Mouse (Mus musculus): ENCODE data around the gene Slc6a16. TPM values are rescaled to one million over a fixed set of nuclear protein-coding genes. Genes with fewer than 3 reads are reported as not detected.

Slc6a16 gene
- total RNA-seq (2021): 1 to 10 TPM; 1.6 to 2.2 TPM

DNA sequence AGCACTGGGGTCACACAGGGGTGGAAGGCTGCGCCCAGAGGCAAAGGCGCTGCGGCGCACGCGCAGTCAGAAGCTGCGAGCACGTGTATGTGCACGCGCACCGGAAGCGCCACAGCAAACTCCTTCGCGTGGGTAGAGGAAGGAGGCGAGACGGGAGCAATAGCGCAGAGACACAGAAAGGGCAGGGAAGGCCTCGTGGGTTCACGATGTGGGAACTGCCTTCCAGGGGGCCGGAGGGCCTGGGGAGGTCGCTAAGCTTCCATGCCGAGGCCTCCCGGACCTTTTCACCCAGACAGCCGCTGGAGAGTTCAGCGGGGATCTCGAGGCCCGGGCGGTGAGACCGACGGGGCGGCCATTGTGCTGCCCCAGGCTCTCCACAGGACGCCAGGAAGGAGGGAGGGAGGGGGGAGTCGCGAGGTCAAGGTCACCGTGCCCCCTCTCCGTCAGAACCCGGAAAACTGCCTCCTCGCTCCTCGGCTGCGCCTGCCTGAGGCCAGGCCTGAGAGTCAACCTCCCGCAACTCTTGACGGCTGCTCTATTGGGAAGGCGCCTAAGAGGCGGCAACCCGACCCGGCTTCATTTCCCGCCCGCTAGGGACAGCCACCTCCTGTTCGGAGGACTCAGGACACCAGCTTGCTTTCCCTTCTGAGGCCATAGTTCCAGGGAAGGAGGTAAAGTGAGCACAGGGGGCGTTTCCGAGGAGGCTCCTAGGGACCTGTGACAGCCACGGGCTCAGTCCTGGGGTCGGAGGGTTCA, at the start of gene Slc6a16:
TSS of gene Slc6a16 (plus strand) at position 453 of the 756 bp plus-strand sequence.
- peak in 1 of 2 experiments; percentile 35 for DNase-seq (ENCODE audit: extremely low spot score in 1 of 2, low spot score in 1 of 2)

DNA sequence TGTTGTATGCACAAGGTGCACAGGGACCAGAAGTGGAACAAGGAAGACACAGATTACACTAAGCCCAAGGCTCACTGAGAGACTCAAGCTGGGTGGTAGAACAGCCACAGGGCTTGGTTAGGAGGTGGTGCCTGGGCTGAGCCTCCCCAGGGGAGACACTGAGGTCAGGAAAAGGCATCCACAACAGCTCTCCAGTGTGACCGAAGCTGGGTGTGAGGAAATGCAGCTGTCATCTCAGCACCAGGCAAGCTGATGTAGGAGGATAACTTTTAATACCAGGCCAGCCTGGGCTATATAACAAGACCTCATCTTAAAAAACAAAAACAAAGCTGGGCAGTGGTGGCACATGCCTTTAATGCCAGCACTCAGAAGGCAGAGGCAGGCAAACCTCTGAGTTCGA, 49.7 kb upstream of the Slc6a16 start:
- DNase-seq (ENCODE audit: extremely low spot score in 1 of 2, low spot score in 1 of 2): no peak

DNA sequence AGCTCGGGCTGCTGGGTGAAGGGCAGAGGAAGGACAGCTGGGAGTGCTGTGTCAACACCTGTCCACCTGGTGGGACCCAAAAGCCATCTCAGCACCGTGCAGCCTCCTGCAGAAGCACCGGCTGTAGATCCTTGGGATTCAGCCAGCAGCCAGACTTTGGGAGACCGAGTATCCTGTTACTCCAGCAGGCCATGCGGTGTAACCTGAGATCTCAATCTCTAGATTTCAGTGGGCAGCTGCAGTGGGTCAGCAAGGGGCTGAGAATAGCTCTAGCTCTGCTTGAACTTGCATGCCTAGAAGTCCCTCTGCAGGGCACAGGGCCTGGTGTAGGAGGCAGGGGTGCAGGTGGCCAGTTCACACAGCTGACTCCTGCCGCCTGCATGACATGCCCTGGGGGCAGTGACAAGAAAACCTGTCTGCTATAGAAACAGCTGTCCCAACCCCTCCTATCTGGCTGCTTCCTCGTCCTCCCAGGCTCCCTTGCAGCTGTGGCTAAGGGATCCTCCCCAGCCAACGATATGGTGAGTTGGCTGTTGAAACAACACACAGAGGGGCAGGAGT, 49.0 kb upstream of the Slc6a16 start:
- DNase-seq (ENCODE audit: extremely low spot score in 1 of 2, low spot score in 1 of 2): no peak

DNA sequence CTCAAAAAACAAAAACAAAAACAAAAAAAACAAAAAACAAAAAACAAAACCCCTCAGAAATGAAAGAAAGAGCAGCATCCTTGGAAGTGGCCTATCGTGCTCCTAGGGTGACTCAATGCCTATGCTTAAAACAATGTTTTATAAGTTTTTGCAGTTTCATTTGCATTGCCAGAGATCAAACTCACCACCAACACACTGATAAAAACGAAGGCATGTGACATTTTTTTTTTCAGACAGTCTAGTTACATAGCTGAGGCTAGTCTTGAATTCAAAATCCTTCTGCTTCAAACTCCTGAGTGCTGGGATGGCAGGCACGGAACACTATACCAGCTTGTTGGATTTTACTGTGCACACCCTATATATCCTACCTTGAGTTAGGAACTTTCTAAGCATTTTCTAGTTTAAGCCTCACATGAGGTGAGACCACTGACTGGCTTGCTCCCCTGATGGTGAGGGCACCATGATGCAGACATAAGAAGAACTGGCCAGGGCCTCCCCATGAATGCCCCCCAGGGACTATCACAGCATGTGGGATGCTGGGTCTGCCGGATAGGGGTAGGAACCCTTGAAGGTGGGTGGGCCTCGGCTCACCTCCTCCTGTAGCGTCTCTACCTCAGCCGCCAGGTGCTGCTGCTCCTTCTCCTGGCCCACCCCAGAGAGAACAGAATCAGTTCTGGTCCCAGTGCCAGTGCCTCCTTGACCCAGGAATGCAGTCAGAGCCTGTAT, 48.1 kb upstream of the Slc6a16 start:
- DNase-seq (ENCODE audit: extremely low spot score in 1 of 2, low spot score in 1 of 2): no peak

DNA sequence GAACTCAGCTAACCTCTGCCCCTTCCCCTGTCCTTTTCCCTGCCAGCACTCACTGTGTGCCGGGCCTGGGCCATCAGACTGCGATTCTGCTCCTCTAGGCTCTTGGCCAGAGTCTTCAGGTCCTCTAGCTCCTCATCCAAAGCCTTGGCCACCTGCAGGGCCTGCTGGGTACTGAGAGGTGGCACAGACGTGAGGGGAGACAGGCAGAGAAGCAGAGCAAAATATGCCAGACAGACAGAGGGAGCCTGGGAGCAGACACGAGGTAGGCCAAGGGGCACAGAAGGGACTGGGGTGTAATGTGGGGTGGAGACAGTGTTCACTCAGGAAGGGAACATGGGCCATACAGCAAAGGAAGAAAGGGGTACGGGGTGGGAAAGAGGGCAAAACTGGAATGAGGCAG, 47.5 kb upstream of the Slc6a16 start:
- no peak for DNase-seq (ENCODE audit: extremely low spot score in 1 of 2, low spot score in 1 of 2)

DNA sequence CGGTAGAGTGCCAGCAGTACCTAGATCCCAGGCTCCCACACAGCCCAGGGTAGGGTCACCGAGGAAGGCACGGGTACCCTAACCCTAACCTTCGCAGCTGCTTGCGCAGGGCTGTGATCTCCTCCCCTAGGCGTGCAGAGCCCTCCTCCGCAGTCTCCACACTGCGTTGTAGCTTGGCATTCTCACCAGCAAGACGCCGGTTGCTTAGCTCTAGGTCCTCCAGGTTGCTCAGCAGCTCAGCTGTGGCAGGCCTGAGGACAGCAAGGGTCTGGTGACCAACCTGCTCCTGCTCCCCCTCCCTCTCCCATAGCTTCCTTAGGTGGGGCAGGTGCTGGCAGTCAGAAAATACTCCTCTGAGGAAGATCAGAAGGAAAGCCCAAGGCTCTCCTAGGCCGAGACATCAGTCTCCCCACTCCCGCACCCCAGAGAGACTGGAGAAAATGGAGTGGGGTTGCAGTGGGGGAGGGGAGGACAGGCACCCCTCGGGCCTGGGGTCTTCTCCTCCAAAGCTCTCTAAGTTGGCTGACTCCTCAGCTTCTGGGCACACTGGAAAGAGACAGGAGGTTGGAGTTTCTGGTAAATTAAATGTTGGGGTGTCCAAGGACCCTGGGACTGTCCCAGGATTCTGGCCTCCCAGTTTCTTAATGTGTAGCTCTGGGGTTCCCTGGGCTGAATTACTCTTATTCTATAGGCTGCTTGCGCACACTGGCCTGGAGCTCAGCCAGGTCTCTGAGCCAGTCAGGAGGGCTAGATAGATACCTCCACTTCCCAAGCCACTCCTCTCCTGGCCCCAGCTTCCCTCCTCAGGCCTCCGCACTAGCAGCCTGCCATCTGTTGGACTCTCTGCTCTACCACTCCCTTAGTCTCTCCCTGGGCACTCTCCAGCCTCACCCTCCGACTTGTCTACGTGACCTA, 46.8 kb upstream of the Slc6a16 start:
- no peak for DNase-seq (ENCODE audit: extremely low spot score in 1 of 2, low spot score in 1 of 2)

DNA sequence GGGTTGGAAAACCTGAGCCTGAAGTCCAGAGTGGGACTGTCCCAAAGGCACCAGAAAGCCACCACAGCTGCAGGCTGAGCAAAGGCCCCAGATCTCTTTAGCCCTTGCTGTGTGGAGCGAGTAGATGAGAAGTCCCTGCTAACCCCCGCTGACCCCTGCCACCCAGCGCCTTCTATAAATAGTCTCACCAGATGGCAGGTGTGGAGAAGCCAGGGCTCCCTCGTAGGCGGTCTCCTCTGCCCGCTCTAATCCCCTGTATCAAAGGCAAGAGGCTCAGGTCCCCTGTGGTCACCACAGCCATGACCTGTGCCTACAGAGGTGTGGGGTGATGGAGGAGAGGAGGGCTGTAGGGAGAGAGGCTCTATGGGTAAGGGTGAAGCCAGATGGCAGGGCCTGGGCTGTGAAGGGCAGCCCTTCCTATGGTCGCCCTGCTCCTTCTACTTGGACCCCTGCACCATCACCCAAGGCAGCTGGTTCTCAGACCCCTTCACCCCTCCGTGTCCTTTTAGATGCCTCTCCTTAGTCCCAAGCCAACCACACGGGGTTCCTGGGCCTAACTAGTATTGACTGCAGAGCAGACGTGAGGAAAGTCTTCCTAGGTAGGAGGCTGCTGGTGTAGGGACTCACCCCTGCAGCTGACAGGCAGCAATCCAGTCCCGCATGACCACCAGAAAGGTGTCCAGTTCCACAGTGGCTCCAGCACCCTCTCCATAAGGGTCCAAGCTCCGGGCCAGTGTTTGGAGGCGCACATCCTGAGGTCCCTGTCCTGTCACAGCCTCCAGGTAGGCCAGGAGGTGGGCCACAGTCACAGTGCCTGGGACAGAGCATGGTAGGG, 45.3 kb upstream of the Slc6a16 start:
- no peak for DNase-seq (ENCODE audit: extremely low spot score in 1 of 2, low spot score in 1 of 2)

DNA sequence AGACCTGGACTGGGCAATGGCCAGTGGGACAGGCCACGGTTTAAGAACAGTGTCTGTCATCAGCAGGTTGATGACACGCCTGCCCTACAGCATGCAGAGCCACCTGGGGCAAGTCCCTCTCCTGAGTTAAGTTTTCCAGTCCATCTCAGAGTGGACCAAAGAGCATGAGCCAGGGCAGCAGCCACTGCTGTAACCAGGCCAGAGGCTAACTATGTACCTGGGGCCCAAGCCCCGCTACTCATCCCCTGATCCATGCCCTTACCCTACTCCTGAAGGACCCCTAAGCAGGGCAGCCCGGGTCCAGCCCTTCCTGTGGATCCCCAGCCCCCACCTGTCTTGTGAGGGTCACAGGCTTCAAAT, 44.7 kb upstream of the Slc6a16 start:
- no peak for DNase-seq (ENCODE audit: extremely low spot score in 1 of 2, low spot score in 1 of 2)

DNA sequence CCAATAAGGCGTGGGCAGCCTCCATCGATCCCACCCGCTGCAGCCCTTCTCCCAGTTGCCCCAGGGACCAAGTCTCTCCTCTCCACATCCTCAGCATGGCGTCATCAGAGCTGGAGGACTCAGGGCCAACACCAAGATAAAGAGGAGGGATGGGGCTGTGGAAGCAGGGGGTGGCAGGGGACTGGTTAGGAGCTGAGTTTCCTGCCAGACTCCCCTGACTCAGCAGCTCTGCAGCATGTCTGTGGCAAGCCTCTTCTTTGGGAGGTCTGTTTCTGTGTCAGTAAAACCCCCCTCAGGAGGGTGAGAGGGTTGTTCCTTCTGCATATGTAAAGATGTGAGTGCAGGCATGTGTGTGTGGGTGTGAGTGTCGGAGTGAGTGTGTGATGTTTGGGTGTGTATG, 43.9 kb upstream of the Slc6a16 start:
- no peak for DNase-seq (ENCODE audit: extremely low spot score in 1 of 2, low spot score in 1 of 2)

DNA sequence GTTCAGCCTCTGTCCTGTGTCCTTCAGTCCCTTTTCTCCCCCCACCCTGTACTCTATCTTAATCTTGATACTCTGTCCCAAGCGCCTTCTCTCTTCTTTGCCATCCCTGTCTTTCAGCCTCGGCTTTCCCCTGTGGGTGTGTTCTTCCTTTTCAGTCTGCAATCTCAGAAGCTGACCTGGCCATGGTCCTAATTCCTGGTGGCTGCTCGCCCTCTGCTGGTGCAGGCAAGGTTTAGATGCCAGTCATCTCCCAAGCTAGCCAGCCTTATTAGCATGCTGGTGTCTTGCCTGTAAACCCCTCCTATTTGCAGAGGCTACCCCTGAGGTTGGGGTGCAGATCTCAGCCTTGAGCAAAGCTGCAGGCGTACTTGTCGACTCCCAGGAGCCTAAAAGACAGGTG, 42.5 kb upstream of the Slc6a16 start:
- DNase-seq (ENCODE audit: extremely low spot score in 1 of 2, low spot score in 1 of 2): peak; percentile 41 to 52

DNA sequence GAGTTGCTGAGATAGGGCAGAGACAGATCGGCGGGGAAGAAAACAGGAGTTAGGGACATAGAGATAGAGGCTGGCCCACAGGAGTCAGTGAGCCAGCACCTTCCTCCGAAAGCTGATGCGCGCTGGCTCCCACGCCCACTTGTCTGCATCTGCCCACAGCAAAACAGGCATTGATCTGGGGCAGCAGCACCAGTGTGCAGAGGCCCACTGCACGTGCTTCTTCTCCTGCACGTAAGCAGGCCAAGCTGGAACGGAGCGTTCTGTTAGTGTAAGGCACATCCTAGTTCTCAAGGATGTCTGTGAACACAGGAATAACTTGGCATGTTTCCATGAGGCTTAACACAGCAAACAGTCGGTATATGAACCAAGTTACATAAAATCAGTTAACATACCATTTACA, 41.9 kb upstream of the Slc6a16 start:
- no peak for DNase-seq (ENCODE audit: extremely low spot score in 1 of 2, low spot score in 1 of 2)

DNA sequence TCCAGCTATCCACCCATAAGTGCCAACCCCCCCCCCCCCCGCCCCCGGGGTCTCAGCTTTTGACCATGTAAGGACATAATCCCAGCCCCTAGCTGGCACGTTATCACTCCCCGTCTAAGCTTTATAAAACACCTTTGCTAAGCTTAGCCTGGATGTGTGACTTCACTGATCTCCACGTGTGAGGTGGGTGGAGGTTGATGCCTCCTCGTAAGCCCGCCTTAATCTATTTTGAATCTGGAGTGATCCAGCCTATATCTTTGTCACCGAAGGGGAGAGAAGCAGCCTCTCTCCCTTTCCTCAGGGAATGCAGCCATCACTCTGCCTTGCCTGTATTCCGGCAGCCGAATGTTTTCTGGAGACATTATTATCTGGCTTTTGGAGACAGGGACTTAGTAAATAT, 38.2 kb upstream of the Slc6a16 start:
- no peak for DNase-seq (ENCODE audit: extremely low spot score in 1 of 2, low spot score in 1 of 2)

DNA sequence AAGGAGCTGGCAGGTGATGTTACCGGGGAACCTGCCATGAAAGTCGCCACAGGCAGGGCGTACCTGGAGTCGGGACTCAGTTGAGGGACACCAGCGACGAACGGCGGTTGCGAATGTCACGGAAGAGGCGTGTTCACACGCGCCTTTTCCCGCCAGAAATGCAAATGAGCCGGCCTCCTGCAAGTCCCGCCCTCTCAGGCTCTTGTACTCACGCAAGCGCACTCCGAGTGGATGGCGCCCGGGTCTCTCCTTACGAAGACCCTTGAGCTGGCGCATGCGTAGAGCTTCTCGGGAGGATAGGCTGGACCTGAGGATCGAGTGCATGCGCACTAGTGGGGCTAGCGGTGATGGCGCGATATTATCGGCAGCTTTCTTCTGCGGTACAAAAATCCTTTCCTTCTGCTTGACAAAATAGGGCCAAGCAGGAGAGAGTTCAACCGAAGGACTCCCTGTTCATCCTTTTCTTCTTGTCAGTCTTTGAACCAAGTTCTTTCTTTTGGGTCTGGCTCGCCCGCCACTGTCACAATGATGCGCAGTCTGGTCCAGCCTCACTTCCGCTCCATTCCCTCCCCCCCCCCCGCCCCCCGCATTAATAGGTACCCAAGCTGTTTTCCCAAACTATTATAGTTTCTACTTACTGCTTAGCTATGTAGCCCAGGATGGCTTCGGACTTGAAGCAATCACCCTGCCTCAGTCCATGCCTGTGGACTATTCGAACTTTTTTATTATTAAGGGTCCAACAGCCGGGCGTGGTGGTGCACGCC, 36.3 kb upstream of the Slc6a16 start, which contains the start of gene Ccdc155:
TSS of gene Ccdc155 (minus strand) at position 513 of the 764 bp plus-strand sequence.
- peak; percentile 73 to 79 for DNase-seq (ENCODE audit: extremely low spot score in 1 of 2, low spot score in 1 of 2)

DNA sequence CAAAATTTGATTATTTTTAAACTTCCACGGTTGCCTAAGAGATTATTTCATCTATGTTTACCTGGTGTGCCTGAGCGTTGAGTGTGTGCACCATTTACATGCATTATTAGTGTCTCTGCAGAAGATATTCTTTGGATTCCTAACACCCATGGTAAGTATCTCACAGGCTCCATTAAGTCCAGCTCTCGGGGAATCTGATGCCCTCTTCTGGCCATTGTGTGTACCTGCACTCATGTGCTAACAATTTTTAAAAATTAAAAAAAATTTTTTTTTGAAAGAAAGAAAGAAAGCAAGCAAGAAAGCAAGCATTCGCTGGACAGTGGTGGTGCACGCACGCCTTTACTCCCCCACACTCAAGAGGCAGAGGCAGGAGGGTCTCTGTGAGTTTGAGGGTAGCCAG, 32.6 kb upstream of the Slc6a16 start:
- no peak for DNase-seq (ENCODE audit: extremely low spot score in 1 of 2, low spot score in 1 of 2)

DNA sequence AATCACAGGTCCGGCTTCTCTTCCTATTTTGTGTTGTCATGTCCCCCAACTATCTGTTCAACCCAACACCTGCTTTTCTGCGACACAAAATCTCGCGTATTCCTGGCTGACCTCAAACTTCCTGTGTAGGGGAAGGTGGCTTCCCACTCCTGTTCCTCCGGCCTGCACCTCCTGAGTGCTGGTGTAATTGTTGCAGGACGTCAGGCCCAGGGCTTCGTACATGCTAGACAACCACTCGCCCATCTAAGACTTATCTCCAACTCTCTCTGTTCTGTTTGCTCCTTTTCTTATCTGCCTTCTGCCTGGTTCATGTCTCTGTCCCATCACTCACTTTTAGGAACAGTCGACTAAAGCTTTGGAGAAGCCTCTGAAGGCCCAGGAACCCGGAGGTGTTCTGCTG, 29.8 kb upstream of the Slc6a16 start:
- DNase-seq (ENCODE audit: extremely low spot score in 1 of 2, low spot score in 1 of 2): no peak

DNA sequence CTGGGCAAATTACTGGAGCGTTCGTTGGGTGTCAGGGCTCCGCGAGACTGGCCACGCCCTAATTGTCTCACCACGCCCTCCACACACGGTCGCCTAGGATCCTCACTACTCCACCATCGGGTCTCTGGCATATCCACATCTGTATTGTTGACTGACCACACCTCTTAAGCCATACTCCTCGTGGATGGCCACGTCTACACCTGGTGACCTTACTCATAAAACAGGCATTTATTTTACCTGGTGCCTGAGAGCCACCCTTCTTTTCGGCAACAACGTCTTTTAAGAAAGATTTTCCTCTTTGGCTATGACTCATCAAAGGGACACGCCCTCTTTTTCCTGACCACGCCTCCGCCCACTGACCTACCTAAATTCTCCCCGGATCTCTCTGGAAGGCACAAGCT, 29.0 kb upstream of the Slc6a16 start, which contains the start of gene Dkkl1:
TSS of gene Dkkl1 (minus strand) at position 297 of the 401 bp plus-strand sequence.
- no peak for DNase-seq (ENCODE audit: extremely low spot score in 1 of 2, low spot score in 1 of 2)

DNA sequence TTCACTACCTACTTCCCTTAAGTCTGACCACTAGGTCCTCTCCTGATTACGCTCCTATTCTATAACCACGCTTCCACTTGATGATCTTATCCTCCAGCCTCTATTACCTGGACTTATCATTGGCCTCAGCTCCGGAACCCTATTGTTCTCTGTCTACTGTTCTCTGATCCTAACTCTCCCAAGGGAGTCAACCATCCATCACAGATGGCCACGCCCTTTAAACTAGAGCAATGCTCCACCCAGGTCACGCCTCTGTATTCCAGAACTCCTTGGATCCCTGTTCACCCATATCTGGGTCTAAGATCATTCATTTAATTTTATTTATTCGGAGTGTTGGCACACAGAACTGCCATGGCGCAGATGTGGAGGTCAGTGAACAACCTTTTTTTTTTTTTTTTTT, 28.5 kb upstream of the Slc6a16 start:
- DNase-seq (ENCODE audit: extremely low spot score in 1 of 2, low spot score in 1 of 2): no peak

DNA sequence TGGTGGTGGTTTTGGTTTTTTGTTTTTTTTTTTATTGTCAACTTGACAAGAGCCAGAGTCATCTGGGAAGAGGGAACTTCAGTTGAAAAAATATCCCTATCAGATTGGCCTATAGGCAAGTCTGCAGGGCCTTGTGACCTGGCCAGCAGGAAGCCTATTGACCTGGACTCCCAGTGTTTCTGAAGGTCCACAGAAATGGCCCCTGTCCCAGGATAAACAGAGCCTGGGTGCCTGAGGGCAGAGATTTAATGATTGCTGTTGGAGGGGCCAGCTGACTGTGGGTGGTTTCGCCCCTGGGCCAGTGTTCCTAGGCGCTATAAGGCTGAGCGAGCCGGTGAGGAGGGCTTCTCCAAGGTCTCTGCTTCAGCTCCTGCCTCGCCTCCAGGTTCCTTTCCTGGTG, 27.2 kb upstream of the Slc6a16 start:
- no peak for DNase-seq (ENCODE audit: extremely low spot score in 1 of 2, low spot score in 1 of 2)

All from layer of hippocampus, postnatal 25 days (tissue).